Mouse (Mus musculus): ENCODE data around the gene D5Ertd579e. TPM values are rescaled to one million over a fixed set of nuclear protein-coding genes. Genes with fewer than 3 reads are reported as not detected.
A peak's percentile ranks its signal among the peaks of the same experiment; 100 is the strongest.

Gene D5Ertd579e
- polyA plus RNA-seq, 1 experiment from 2014 or later: 33.2 TPM

DNA sequence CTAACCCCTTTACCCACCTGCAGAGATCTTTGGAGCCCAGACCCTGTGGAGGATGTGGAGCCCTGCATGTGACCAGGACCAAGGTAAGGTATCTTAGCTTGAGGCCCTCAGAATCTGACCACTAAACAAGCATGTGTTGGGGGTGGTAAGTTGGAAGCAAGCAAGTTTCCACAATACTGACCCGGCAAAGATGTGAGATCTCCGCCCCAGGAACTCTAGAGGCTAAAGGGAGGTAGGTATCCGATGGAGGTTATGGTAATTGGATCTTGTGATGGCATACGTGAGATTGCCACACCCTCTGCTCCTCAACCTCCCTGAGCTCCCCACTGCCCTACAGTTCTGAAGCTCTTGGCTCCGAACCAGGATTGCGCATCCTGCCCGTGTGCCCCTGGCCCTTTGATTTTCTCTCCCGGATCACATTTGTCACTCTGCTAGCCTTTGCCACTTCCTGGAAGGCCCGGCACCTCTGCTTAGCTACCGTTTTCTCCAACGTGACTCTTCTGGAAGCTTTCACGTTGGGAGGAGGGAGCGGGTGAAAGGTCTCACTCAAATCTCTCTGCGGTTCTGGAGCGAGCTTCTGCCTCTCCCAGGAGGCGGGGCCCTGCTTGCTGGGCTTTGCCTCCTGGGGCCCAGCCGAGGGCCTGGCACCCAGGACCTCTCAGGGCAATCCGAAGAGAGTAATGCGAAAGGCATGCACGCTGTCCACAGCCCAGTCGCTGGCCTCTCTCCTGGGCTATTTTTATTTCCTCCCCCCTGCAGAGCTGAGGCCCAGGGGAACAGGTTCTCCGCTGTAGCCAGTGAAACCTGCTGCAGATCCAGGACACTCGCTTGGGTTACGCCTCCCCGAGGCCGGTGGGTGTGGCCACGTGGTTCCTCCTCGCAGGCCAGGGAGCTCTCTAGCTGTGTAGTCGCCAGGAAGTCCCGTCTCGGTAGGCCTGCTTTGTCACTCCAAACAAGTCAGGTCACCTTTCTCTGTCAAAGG is 17.0 kb upstream of the D5Ertd579e start:
- Histone ChIP-seq H3K36me3 (ENCODE audit: control insufficient read depth, insufficient read depth, low read length) (no peaks in the 10 kb centered on the region), H3K9me3 (ENCODE audit: control insufficient read depth, low read length) (no peaks in the 10 kb centered on the region), H3K27ac (replicated peaks in 1 of 2; ENCODE audit: control insufficient read depth in 1 of 2, insufficient read depth in 1 of 2, low read depth in 2 of 2, low read length in 2 of 2) (peak overlapping the region; percentile 97 to 98), H3K27me3 (ENCODE audit: control insufficient read depth, insufficient read depth, low read length) (no peaks in the 10 kb centered on the region), H3K4me1 (ENCODE audit: control insufficient read depth in 2 of 2, insufficient read depth in 2 of 2, low read length in 2 of 2) (peaks cover 46 to 47% of the 10 kb centered on the region in 2 experiments), H3K4me3 (ENCODE audit: control insufficient read depth in 1 of 2, insufficient read depth in 1 of 2, low read depth in 1 of 2, low read length in 2 of 2) (peak overlapping the region; percentile 15 to 27), H3K4me2 (ENCODE audit: low read length) (peak overlapping the region; percentile 54), H3K9ac (ENCODE audit: low read length) (peak overlapping the region; percentile 54)
- peak; percentile 98 for ATAC-seq (ENCODE audit: insufficient number of reproducible peaks, insufficient read depth, low FRiP score, low read depth)
- 3% methylated on average over 31 of the region's 31 CpGs for WGBS

DNA sequence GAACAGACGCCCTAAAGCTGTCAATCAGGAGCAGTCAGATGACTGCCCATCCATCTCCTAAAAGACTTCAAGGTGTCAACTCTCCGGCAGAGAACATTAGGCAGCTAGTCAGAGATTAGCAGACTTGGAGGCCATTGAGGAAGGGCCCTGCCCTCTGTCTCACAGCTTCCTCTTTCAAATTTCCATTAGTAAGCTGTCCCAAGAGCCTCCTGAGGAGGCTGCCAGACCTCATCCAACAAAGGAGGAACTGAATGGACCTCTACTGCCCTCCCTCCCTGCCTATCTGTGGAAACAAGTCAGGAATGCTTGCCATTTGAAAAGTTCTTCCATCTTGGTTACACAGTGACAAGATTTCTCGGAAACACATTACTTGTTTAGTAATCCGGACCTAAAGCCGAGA is 16.0 kb upstream of the D5Ertd579e start:
- no peak for ATAC-seq (ENCODE audit: insufficient number of reproducible peaks, insufficient read depth, low FRiP score, low read depth)
- no peak overlapping the region for H3K4me3 ChIP-seq (ENCODE audit: control insufficient read depth in 1 of 2, insufficient read depth in 1 of 2, low read depth in 1 of 2, low read length in 2 of 2)
- peaks cover 45% of the 10 kb centered on the region in 2 experiments for H3K4me1 ChIP-seq (ENCODE audit: control insufficient read depth in 2 of 2, insufficient read depth in 2 of 2, low read length in 2 of 2)
- no peaks in the 10 kb centered on the region for H3K36me3 ChIP-seq (ENCODE audit: control insufficient read depth, insufficient read depth, low read length)
- no peak overlapping the region for H3K9ac ChIP-seq (ENCODE audit: low read length)
- no peaks in the 10 kb centered on the region for H3K9me3 ChIP-seq (ENCODE audit: control insufficient read depth, low read length)
- no peaks in the 10 kb centered on the region for H3K27me3 ChIP-seq (ENCODE audit: control insufficient read depth, insufficient read depth, low read length)
- peak overlapping the region; percentile 54 for H3K4me2 ChIP-seq (ENCODE audit: low read length)
- peak overlapping the region; percentile 97 to 98 for H3K27ac ChIP-seq (replicated peaks in 1 of 2; ENCODE audit: control insufficient read depth in 1 of 2, insufficient read depth in 1 of 2, low read depth in 2 of 2, low read length in 2 of 2)
- 46% methylated on average over 5 of the region's 5 CpGs for WGBS

DNA sequence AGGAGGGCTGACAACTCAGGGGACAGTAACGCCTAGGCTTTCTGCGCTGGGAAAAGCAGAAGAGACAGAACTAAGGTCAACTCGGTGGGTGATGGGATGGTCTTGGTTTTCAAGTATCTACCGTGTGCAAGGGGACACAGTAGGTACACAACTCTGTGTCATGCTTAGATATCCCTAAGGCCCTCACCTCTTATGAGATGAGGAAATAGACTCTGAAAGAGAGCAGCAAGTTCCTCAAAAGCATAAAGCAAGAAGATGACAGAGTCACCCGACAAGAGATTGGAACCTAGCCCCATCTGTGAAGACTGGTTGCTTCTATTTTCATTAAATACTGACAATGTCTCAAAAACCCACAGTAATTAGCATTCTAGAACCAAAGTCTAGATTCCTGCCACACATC is 10.0 kb upstream of the D5Ertd579e start:
- no peaks in the 10 kb centered on the region for H3K9me3 ChIP-seq (ENCODE audit: control insufficient read depth, low read length)
- H3K27me3 ChIP-seq (ENCODE audit: control insufficient read depth, insufficient read depth, low read length): no peaks in the 10 kb centered on the region
- H3K9ac ChIP-seq (ENCODE audit: low read length): no peak overlapping the region
- H3K36me3 ChIP-seq (ENCODE audit: control insufficient read depth, insufficient read depth, low read length): no peaks in the 10 kb centered on the region
- H3K4me2 ChIP-seq (ENCODE audit: low read length): no peak overlapping the region
- ATAC-seq (ENCODE audit: insufficient number of reproducible peaks, insufficient read depth, low FRiP score, low read depth): no peak
- H3K4me1 ChIP-seq (ENCODE audit: control insufficient read depth in 2 of 2, insufficient read depth in 2 of 2, low read length in 2 of 2): peaks cover 9 to 11% of the 10 kb centered on the region in 2 experiments
- 79% methylated on average over 5 of the region's 5 CpGs for WGBS
- no peak overlapping the region for H3K4me3 ChIP-seq (ENCODE audit: control insufficient read depth in 1 of 2, insufficient read depth in 1 of 2, low read depth in 1 of 2, low read length in 2 of 2)
- no peak overlapping the region for H3K27ac ChIP-seq (replicated peaks in 1 of 2; ENCODE audit: control insufficient read depth in 1 of 2, insufficient read depth in 1 of 2, low read depth in 2 of 2, low read length in 2 of 2)

DNA sequence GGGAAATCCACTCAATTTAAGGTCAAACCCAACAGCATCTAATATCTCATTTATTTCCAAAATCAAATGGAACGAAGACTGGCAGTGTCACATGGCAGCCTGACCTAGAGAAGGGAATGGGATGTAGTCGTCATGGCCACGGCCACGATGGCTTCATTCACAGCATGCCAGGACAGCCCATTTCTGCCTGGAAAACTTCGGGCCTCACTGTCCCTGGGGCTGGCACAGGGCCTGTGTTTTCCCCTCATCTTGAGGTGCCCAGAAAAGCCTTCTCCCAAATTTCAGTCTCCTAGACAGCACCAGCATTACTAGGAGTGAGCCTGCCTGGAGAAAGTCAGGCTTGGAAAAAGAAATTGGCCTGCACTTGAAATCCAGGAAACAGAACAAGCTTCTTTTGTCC is 9.6 kb upstream of the D5Ertd579e start:
- Histone ChIP-seq H3K9ac (ENCODE audit: low read length) (no peak overlapping the region), H3K27me3 (ENCODE audit: control insufficient read depth, insufficient read depth, low read length) (no peaks in the 10 kb centered on the region), H3K4me1 (ENCODE audit: control insufficient read depth in 2 of 2, insufficient read depth in 2 of 2, low read length in 2 of 2) (peaks cover 13 to 14% of the 10 kb centered on the region in 2 experiments), H3K36me3 (ENCODE audit: control insufficient read depth, insufficient read depth, low read length) (no peaks in the 10 kb centered on the region), H3K4me2 (ENCODE audit: low read length) (no peak overlapping the region), H3K27ac (replicated peaks in 1 of 2; ENCODE audit: control insufficient read depth in 1 of 2, insufficient read depth in 1 of 2, low read depth in 2 of 2, low read length in 2 of 2) (no peak overlapping the region), H3K9me3 (ENCODE audit: control insufficient read depth, low read length) (no peaks in the 10 kb centered on the region), H3K4me3 (ENCODE audit: control insufficient read depth in 1 of 2, insufficient read depth in 1 of 2, low read depth in 1 of 2, low read length in 2 of 2) (no peak overlapping the region)
- ATAC-seq (ENCODE audit: insufficient number of reproducible peaks, insufficient read depth, low FRiP score, low read depth): no peak
- 86% methylated on average over 5 of the region's 5 CpGs for whole genome bisulfite sequencing

DNA sequence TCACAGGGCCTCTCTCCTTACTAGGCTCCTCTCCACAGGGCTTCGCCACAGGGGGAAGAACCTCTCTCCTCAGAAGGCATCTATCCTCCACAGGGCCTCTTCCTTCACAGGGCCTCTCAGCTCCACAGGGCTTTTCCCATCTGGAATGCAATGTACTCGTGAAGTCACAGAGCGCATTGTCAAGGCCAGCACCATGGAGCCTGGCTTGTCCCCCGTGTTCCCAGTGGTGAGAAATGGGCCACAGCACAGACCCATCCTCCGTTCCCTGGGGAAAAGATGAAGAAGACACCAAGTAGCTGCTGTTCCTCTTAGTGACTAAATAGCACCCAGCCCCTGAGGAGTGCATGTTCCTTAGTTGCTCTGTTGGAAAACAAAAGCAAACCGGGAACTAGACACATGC is 8.9 kb upstream of the D5Ertd579e start:
- ATAC-seq (ENCODE audit: insufficient number of reproducible peaks, insufficient read depth, low FRiP score, low read depth): no peak
- Histone ChIP-seq H3K4me2 (ENCODE audit: low read length) (no peak overlapping the region), H3K9me3 (ENCODE audit: control insufficient read depth, low read length) (no peaks in the 10 kb centered on the region), H3K4me1 (ENCODE audit: control insufficient read depth in 2 of 2, insufficient read depth in 2 of 2, low read length in 2 of 2) (peaks cover 17 to 18% of the 10 kb centered on the region in 2 experiments), H3K9ac (ENCODE audit: low read length) (no peak overlapping the region), H3K4me3 (ENCODE audit: control insufficient read depth in 1 of 2, insufficient read depth in 1 of 2, low read depth in 1 of 2, low read length in 2 of 2) (no peak overlapping the region), H3K27ac (replicated peaks in 1 of 2; ENCODE audit: control insufficient read depth in 1 of 2, insufficient read depth in 1 of 2, low read depth in 2 of 2, low read length in 2 of 2) (no peak overlapping the region), H3K27me3 (ENCODE audit: control insufficient read depth, insufficient read depth, low read length) (no peaks in the 10 kb centered on the region), H3K36me3 (ENCODE audit: control insufficient read depth, insufficient read depth, low read length) (no peaks in the 10 kb centered on the region)
- 65% methylated on average over 6 of the region's 6 CpGs for WGBS

DNA sequence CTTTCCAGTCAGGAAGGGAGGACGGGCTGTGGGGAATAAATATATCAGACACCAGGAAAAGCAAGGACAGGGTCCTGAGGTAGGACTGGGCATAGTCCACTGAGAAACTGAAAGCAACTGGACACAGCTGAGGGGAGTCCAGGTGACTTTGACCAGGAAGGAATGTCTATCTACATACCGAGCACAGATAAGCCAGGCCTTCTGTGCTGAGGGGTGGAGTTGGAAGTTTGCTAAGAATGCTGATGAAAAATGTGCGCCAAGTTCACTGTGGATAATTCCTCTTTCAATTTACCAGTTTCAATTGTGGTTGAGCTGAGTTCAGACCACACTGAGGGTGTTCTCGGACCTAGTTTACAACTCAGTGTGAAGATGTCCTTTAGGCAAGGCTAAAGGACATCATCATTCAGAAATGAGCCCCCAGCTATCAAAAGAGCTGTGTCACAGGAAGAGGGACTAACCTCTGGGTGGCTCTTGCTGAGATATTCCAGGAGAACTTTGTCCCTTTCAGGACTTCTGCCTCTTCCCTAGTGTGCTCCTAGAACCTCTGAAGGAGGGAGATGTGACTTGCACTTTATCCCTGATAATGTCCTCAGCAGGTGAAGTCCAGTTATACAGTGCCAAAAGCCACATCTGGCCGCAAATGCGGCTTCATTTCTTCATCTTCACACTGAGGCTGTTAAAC is 5.3 kb upstream of the D5Ertd579e start:
- H3K27ac ChIP-seq (replicated peaks in 1 of 2; ENCODE audit: control insufficient read depth in 1 of 2, insufficient read depth in 1 of 2, low read depth in 2 of 2, low read length in 2 of 2): peak overlapping the region; percentile 79 to 80
- H3K4me1 ChIP-seq (ENCODE audit: control insufficient read depth in 2 of 2, insufficient read depth in 2 of 2, low read length in 2 of 2): peaks cover 29% of the 10 kb centered on the region in 2 experiments
- H3K9ac ChIP-seq (ENCODE audit: low read length): peak overlapping the region; percentile 27; the same call in 1 of the 2 replicates
- 38% methylated on average over 6 of the region's 6 CpGs for WGBS
- ATAC-seq (ENCODE audit: insufficient number of reproducible peaks, insufficient read depth, low FRiP score, low read depth): no peak; the same call in 1 of the 2 replicates
- no peaks in the 10 kb centered on the region for H3K27me3 ChIP-seq (ENCODE audit: control insufficient read depth, insufficient read depth, low read length)
- no peaks in the 10 kb centered on the region for H3K9me3 ChIP-seq (ENCODE audit: control insufficient read depth, low read length)
- peak overlapping the region; percentile 46 for H3K4me2 ChIP-seq (ENCODE audit: low read length)
- no peak overlapping the region for H3K4me3 ChIP-seq (ENCODE audit: control insufficient read depth in 1 of 2, insufficient read depth in 1 of 2, low read depth in 1 of 2, low read length in 2 of 2)
- no peaks in the 10 kb centered on the region for H3K36me3 ChIP-seq (ENCODE audit: control insufficient read depth, insufficient read depth, low read length)

DNA sequence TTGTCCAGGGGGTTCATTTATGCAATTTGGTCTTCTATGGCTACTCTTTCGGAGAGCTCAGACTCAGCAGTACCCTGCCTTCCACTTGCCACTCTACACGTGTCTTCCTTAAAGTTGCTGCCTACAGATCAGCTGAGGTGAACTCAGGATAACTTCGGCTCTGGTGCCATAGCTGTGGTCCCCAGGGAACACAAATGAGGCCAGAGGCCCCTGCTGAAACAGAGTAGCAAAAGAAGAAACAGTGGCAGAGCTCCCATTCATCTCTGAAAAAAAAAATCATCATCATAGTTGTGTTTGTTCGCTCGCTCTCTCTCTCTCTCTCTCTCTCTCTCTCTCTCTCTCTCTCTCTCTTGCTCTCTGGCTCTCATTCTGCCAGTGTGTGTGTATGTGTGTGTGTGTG is 2.9 kb upstream of the D5Ertd579e start:
- H3K27me3 ChIP-seq (ENCODE audit: control insufficient read depth, insufficient read depth, low read length): no peaks in the 10 kb centered on the region

More for the DNA sequence above, 2.9 kb upstream of the D5Ertd579e start:
- Histone ChIP-seq H3K4me2 (ENCODE audit: low read length) (no peak overlapping the region), H3K9ac (ENCODE audit: low read length) (no peak overlapping the region), H3K36me3 (ENCODE audit: control insufficient read depth, insufficient read depth, low read length) (no peaks in the 10 kb centered on the region), H3K27ac (replicated peaks in 1 of 2; ENCODE audit: control insufficient read depth in 1 of 2, insufficient read depth in 1 of 2, low read depth in 2 of 2, low read length in 2 of 2) (no peak overlapping the region), H3K4me3 (ENCODE audit: control insufficient read depth in 1 of 2, insufficient read depth in 1 of 2, low read depth in 1 of 2, low read length in 2 of 2) (no peak overlapping the region), H3K9me3 (ENCODE audit: control insufficient read depth, low read length) (no peaks in the 10 kb centered on the region), H3K4me1 (ENCODE audit: control insufficient read depth in 2 of 2, insufficient read depth in 2 of 2, low read length in 2 of 2) (peaks cover 26 to 36% of the 10 kb centered on the region in 2 experiments)
- 64% methylated on average over 5 of the region's 5 CpGs for WGBS
- ATAC-seq (ENCODE audit: insufficient number of reproducible peaks, insufficient read depth, low FRiP score, low read depth): no peak
